Mouse (Mus musculus): ENCODE measurements around the gene Nudt3. TPM values are rescaled to one million over a fixed set of nuclear protein-coding genes. Genes with fewer than 3 reads are reported as not detected.

Nudt3 gene
- polyA plus RNA-seq, 2 experiments: 10.7 to 20.9 TPM

DNA sequence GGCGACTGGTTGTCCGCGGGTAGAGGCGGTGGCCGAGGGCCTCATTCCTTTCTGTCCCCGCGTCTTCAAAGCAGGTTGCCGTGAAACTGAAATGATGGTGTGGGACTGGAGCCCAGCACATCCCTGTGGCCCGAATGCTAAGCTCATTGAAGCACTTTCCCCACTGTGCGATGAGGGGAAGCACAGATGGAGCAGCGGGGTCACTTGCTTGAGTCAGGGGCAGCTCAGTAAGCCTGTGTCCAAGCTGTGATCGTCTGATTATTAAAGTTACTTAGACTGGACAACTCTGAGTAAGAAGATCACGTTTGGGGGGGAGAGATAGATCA lies 57.4 kb downstream of the Nudt3 start:
- no peak for TF ChIP-seq CTCF (IDR thresholded peaks at IDR 0.05; ENCODE audit: low read depth)
- H3K4me3 ChIP-seq (ENCODE audit: insufficient read depth in 1 of 2, low read depth in 2 of 2, low read length in 2 of 2): peak overlapping the region; percentile 63 to 65
- peak overlapping the region; percentile 1 for H3K9ac ChIP-seq (replicated peaks)
- H3K4me2 ChIP-seq (ENCODE audit: low read depth): peak overlapping the region; percentile 96
- no peak overlapping the region for H3K27ac ChIP-seq
- peaks cover 0 to 14% of the 10 kb centered on the region in 2 experiments; a peak in 1 of 4 replicates for H3K4me1 ChIP-seq (replicated peaks; ENCODE audit: control insufficient read depth in 2 of 2, insufficient read depth in 2 of 2, low read length in 1 of 2)
- no peaks in the 10 kb centered on the region for H3K9me3 ChIP-seq (ENCODE audit: control insufficient read depth, low read length)
- peaks cover 11% of the 10 kb centered on the region for H3K36me3 ChIP-seq (replicated peaks; ENCODE audit: control insufficient read depth, insufficient read depth, low read depth)
- no peak for DNase-seq (ENCODE audit: low read depth in 3 of 3, low spot score in 3 of 3)
- H3K27me3 ChIP-seq (ENCODE audit: control insufficient read depth, insufficient read depth, low read length): no peaks in the 10 kb centered on the region
- ATAC-seq (ENCODE audit: insufficient read depth): no peak
- WGBS (ENCODE audit: insufficient replicate concordance): 1% methylated on average over 13 of the region's 13 CpGs

DNA sequence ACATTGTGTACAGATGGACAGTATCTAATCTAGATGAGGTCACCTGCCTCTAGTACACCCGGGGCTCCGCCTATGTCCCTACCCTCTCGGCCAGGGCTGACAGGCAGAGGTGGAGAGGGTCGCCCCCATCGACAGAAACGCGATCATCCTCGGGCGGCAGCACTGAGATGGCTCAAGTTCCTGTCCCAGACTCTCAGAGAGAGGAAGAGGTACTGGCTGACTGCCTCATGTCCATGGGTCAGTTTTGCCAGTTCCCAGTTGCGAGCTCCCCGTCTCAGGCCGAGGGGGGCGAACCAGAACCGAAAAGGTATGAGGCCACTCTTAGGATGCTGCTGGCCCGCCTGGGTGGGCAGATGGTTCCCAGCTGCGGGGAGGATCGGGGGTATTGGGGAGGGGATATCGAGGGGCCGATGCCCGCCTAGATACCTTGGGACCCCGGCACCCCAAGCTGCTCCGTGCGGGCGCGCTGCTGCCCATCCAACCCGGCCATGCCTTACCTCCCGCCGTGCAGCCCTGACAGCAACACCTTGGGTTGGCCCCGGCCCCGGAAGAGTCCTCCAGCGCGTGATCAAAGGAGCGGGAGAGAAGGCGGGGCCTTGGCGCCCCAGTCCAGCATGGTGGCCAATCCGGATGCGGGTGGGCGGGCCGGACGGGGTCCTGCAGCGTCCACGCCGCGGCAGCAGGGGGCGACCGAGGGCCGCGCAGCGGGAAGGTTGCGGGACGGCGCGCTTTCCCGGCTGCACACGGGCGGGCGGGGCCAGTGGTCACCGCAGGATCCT lies 57.9 kb downstream of the Nudt3 start, which contains the start of gene AI413582:
TSS of gene AI413582 (minus strand) at position 594 of the 779 bp plus-strand sequence.
- Histone ChIP-seq H3K9ac (replicated peaks) (peak within 1 kb of the TSS; percentile 60), H3K4me2 (ENCODE audit: low read depth) (peak within 1 kb of the TSS; percentile 96), H3K27ac (0 out of 2 replicates have a peak within 1 kb of the TSS, but pooled peaks have one; percentile 20), H3K4me1 (replicated peaks; ENCODE audit: control insufficient read depth in 2 of 2, insufficient read depth in 2 of 2, low read length in 1 of 2) (peaks cover 0 to 14% of the 10 kb centered on the region in 2 experiments; a peak in 1 of 4 replicates), H3K4me3 (ENCODE audit: insufficient read depth in 1 of 2, low read depth in 2 of 2, low read length in 2 of 2) (peak within 1 kb of the TSS; percentile 63 to 65), H3K27me3 (ENCODE audit: control insufficient read depth, insufficient read depth, low read length) (no peaks in the 10 kb centered on the region), H3K36me3 (replicated peaks; ENCODE audit: control insufficient read depth, insufficient read depth, low read depth) (peaks cover 15% of the 10 kb centered on the region), H3K9me3 (ENCODE audit: control insufficient read depth, low read length) (no peaks in the 10 kb centered on the region)
- DNase-seq (ENCODE audit: low read depth in 3 of 3, low spot score in 3 of 3) (peak; percentile 82 to 87 (median 82)), ATAC-seq (ENCODE audit: insufficient read depth) (peak; percentile 96)
- TF ChIP-seq EP300 (IDR thresholded peaks at IDR 0.05; ENCODE audit: low read depth): no peak
- TF ChIP-seq CTCF (IDR thresholded peaks at IDR 0.05; ENCODE audit: low read depth): peak; percentile 79
- under 1% methylated on average over 58 of the region's 58 CpGs for WGBS (ENCODE audit: insufficient replicate concordance)

DNA sequence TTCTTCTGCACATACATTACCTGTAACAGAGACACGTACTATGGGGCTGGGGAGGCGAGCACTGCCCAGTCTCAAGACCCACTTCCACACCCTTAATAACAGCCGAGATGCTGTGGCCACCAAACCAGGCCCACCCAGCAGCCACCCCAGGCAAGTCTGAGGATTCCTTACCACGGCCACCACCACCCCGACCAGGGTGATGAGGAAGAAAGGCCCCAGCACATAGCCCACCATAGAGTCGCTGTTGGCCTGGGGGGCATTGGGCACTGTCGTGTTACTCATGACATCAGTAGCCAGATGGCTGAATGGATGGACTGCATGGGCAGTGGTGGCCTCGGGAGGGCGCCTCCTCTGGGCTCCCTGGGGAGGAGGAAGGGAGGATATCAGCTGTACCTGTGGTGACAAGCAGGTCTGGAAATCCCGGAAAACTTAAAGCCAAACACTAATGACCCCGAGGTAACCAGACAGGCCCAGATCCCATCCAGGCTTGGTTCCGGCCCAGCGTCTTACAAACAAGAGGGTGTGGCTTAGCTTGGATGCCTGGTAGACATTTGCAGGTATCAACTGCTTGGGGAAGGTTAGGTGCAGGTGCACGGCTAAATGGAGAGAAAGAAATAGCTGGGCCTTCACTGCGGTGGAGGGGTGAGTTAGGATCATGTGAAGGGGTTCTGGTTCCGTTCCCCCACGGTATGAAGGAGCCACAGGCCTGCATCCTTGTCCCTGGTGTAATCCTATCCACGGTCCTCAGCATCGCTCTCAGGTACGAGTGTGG lies 58.7 kb downstream of the Nudt3 start:
- peaks cover 0 to 14% of the 10 kb centered on the region in 2 experiments; a peak in 2 of 4 replicates for H3K4me1 ChIP-seq (replicated peaks; ENCODE audit: control insufficient read depth in 2 of 2, insufficient read depth in 2 of 2, low read length in 1 of 2)
- H3K27ac ChIP-seq: no peak overlapping the region
- H3K4me2 ChIP-seq (ENCODE audit: low read depth): peak overlapping the region; percentile 96
- no peaks in the 10 kb centered on the region for H3K27me3 ChIP-seq (ENCODE audit: control insufficient read depth, insufficient read depth, low read length)
- no peak for TF ChIP-seq EP300 (IDR thresholded peaks at IDR 0.05; ENCODE audit: low read depth)
- peak; percentile 72 for TF ChIP-seq CTCF (IDR thresholded peaks at IDR 0.05; ENCODE audit: low read depth)
- ATAC-seq (ENCODE audit: insufficient read depth): no peak
- H3K36me3 ChIP-seq (replicated peaks; ENCODE audit: control insufficient read depth, insufficient read depth, low read depth): peaks cover 15% of the 10 kb centered on the region
- H3K9me3 ChIP-seq (ENCODE audit: control insufficient read depth, low read length): no peaks in the 10 kb centered on the region
- H3K4me3 ChIP-seq (ENCODE audit: insufficient read depth in 1 of 2, low read depth in 2 of 2, low read length in 2 of 2): peak overlapping the region; percentile 60 to 65
- WGBS (ENCODE audit: insufficient replicate concordance): 9% methylated on average over 20 of the region's 20 CpGs
- DNase-seq (ENCODE audit: low read depth in 3 of 3, low spot score in 3 of 3): no peak
- H3K9ac ChIP-seq (replicated peaks): peak overlapping the region; percentile 60

DNA sequence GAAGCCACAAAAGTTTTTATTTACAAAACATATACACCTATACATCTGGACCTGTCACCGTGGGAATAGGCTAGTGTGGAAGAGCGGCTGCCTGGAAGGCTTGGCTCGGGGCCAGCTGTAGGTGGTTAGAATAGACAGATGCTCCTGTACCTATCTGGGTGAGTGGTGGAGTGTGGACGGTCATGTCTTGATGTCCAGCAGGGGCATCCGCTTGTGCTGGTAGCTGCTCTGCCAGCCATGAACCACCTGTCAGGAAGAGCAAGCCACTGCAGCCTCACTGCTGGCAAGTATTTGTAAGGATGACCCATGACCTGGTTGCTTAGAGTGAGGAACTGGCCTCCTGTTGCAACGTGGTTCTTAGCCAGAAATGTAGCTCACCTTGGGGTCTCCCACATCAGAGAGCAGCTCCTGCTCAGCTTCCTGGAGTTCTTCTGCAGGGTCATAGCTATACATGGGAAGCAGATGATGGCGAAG lies 59.5 kb downstream of the Nudt3 start:
- no peak overlapping the region for H3K27ac ChIP-seq
- H3K4me1 ChIP-seq (replicated peaks; ENCODE audit: control insufficient read depth in 2 of 2, insufficient read depth in 2 of 2, low read length in 1 of 2): peaks cover 0 to 19% of the 10 kb centered on the region in 2 experiments; a peak in 3 of 4 replicates
- peak overlapping the region; percentile 96; the same call in 1 of the 2 replicates for H3K4me2 ChIP-seq (ENCODE audit: low read depth)
- 43% methylated on average over 7 of the region's 7 CpGs for WGBS (ENCODE audit: insufficient replicate concordance)
- no peak overlapping the region for H3K4me3 ChIP-seq (ENCODE audit: insufficient read depth in 1 of 2, low read depth in 2 of 2, low read length in 2 of 2)
- no peak for DNase-seq (ENCODE audit: low read depth in 3 of 3, low spot score in 3 of 3)
- TF ChIP-seq EP300 (IDR thresholded peaks at IDR 0.05; ENCODE audit: low read depth) (no peak), CTCF (IDR thresholded peaks at IDR 0.05; ENCODE audit: low read depth) (no peak)
- no peak for ATAC-seq (ENCODE audit: insufficient read depth)
- H3K27me3 ChIP-seq (ENCODE audit: control insufficient read depth, insufficient read depth, low read length): no peaks in the 10 kb centered on the region
- peaks cover 15% of the 10 kb centered on the region for H3K36me3 ChIP-seq (replicated peaks; ENCODE audit: control insufficient read depth, insufficient read depth, low read depth)
- H3K9ac ChIP-seq (replicated peaks): no peak overlapping the region
- no peaks in the 10 kb centered on the region for H3K9me3 ChIP-seq (ENCODE audit: control insufficient read depth, low read length)
